Mouse (Mus musculus) lung, embryonic 14.5 days (tissue): ENCODE results near the gene Icam1. TPM values are rescaled to one million over a fixed set of nuclear protein-coding genes. Genes with fewer than 3 reads are reported as not detected.
A peak's percentile ranks its signal among the peaks of the same experiment; 100 is the strongest.
"Not testable (repeated sequence)": the region's sequence is repeated elsewhere in the genome, so short reads cannot be mapped to it uniquely, and the experiment has no call there.

ENCODE experiments used
- ATAC-seq: fragments of 200-750 bp; cut with Nextera tagmentation; 2 replicates; pipeline ENCODE4 v1.8.0; 2017; ENCODE audit warnings: mild to moderate bottlenecking, moderate TSS enrichment, moderate library complexity; ENCODE audit not compliant: insufficient read depth
- DNase-seq: peaks from one replicate; pipeline ENCODE4 v3.0.0-alpha.2; 2015
- H3K27ac ChIP-seq: fragments of 300-500 bp; sonication (generic); 2 replicates; pipeline ENCODE4 v1.5.1; 2014; ENCODE audit warnings: low read depth, mild to moderate bottlenecking, moderate library complexity
- H3K27me3 ChIP-seq: fragments of 300-500 bp; sonication (generic); 2 replicates; pipeline ENCODE4 v1.6.1; 2014; ENCODE audit warnings: low read length, control low read depth; ENCODE audit not compliant: insufficient read depth
- H3K36me3 ChIP-seq: fragments of 300-500 bp; sonication (generic); 2 replicates; pipeline ENCODE4 v1.6.1; 2014; ENCODE audit warnings: control low read depth; ENCODE audit not compliant: insufficient read depth
- H3K4me1 ChIP-seq: fragments of 300-500 bp; sonication (generic); 2 replicates; pipeline ENCODE4 v1.6.1; 2014; ENCODE audit warnings: antibody characterized with exemption, control low read depth; ENCODE audit not compliant: insufficient read depth
- H3K4me2 ChIP-seq: fragments of 300-500 bp; sonication (generic); 2 replicates; pipeline ENCODE4 v1.6.1; 2014; ENCODE audit warnings: mild to moderate bottlenecking
- H3K4me3 ChIP-seq: fragments of 300-500 bp; sonication (generic); 2 replicates; pipeline ENCODE4 v1.5.1; 2014; ENCODE audit warnings: low read depth, low read length
- H3K9ac ChIP-seq: fragments of 300-500 bp; sonication (generic); 2 replicates; pipeline ENCODE4 v1.6.1; 2014
- H3K9me3 ChIP-seq: fragments of 300-500 bp; sonication (generic); 2 replicates; pipeline ENCODE4 v1.6.1; 2016; ENCODE audit warnings: low read depth, low read length, control low read depth
- CTCF ChIP-seq: IDR thresholded peaks from 2 replicates; pipeline ENCODE4 v1.5.1; 2016; ENCODE audit warnings: antibody characterized with exemption, low read depth
- WGBS: fragments of 180-500 bp; shearing (Covaris S2); extraction: QIAGEN DNeasy Blood & Tissue Kit; methylation state at CpG from one replicate; pipeline ENCODE4 v1.1.7; 2014; 5-methylcytosine and 5-hydroxymethylcytosine counted together
- polyA plus RNA-seq: library from polyadenylated mRNA; unstranded; fragments of >200 nt; fragmentation: Nextera tagmentation; extraction: Ambion mirVana; gene quantifications from 2 replicates; pipeline ENCODE4 v1.2.1, GENCODE M21; 2014

Icam1 gene
- polyA plus RNA-seq, 1 experiment from 2014 or later = 33.6 TPM

DNA sequence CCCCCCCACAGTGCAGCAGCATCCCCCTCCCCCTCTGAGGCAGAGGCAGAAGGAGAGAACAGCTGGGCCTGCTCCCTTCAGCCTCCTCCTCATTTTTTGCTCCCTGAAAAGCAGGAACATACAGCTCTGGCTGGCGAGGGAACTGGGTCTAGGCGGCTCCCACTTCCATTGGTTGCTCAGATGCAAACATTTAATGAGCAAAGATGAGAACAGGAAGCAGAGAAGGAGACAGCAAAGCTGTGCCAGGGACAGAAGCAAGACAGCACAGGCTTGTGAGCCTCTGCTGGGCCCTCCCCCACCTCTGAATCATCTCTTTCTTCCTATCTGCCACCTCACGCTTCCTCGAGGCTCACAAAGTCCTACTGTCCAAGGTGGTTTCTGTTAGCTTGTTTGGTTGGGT lies 25.5 kb downstream of the Icam1 start:
- Histone ChIP-seq H3K27ac (no peak overlapping the region), H3K4me2 (no peak overlapping the region), H3K9me3 (no peaks in the 10 kb centered on the region), H3K27me3 (peaks cover 29% of the 10 kb centered on the region), H3K36me3 (no peaks in the 10 kb centered on the region), H3K4me3 (no peak overlapping the region), H3K4me1 (peaks cover 6% of the 10 kb centered on the region), H3K9ac (no peak overlapping the region)
- ATAC-seq (0 out of 2 replicates have a peak, but pooled peaks have one; percentile 4), DNase-seq (no peak)
- 34% methylated on average over 4 of the region's 4 CpGs for WGBS
- no peak for TF ChIP-seq CTCF

DNA sequence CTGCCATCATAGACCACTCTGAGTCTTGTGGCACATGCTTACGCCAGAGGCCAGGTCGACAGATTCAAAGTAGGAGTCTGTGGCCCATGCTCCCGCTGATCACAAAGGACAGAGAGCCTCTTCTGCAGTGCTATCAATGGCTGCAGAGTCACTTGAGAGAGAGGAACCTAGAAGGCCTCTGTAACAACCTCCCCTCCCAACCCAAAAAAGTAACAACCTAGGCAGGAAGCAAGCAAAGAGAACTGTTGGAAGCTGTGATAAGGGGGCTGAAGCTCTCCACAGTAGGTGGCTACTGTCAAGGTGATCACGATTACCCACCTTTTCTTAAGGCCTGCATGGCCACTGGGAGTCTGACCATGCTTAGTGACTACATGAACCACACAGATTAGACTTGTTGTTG lies 27.8 kb downstream of the Icam1 start:
- Histone ChIP-seq H3K4me3 (no peak overlapping the region), H3K9ac (no peak overlapping the region), H3K27ac (no peak overlapping the region), H3K4me2 (no peak overlapping the region), H3K9me3 (no peaks in the 10 kb centered on the region), H3K27me3 (peaks cover 6% of the 10 kb centered on the region), H3K36me3 (no peaks in the 10 kb centered on the region), H3K4me1 (no peaks in the 10 kb centered on the region)
- ATAC-seq (no peak), DNase-seq (no peak)
- TF ChIP-seq CTCF = no peak
- 74% methylated on average over 4 of the region's 4 CpGs for WGBS

DNA sequence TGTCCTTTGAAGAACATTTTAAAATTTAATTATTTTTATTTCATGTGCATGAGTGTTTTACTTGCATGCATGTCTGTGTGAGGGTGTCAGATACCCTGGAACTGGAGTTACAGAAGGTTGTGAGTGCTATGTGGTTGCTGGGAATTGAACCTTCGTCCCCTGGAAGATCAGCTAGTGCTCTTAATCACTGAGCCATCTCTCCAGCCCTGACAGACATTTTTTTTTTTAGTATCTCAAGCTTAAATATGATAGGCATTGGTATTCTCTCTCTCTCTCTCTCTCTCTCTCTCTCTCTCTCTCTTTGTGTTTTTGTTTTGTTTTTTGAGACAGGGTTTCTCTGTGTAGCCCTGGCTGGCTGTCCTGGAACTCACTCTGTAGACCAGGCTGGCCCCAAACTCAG lies 29.0 kb downstream of the Icam1 start:
- not testable (repeated sequence) for H3K36me3 ChIP-seq, H3K4me3 ChIP-seq, H3K4me1 ChIP-seq, H3K9ac ChIP-seq, H3K4me2 ChIP-seq, H3K27ac ChIP-seq, DNase-seq, ATAC-seq, H3K27me3 ChIP-seq, H3K9me3 ChIP-seq
- WGBS = 41% methylated on average over 1 of the region's 1 CpGs

DNA sequence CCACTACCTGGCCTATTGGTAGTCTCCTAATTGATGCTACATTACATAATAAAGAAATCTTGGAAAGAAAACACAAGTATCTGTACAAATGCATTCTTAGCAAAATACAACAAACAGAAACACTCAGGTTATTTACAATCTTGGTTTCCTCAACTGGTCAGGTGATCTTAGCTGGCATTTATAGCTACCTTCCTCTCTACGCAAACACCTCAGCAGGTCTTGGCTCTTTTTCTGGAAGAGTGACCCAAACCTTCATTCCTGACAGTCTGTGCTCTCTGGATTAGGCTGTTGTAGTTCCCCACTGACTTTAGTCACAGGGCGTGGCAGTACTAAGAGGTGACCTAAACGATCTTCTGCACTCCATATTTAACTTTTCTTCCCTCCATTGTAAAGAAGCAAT lies 29.4 kb downstream of the Icam1 start:
- TF ChIP-seq CTCF = no peak
- H3K36me3 ChIP-seq = no peaks in the 10 kb centered on the region
- H3K27me3 ChIP-seq = no peaks in the 10 kb centered on the region
- H3K4me1 ChIP-seq = no peaks in the 10 kb centered on the region
- H3K9me3 ChIP-seq = no peaks in the 10 kb centered on the region
- no peak overlapping the region for H3K27ac ChIP-seq
- ATAC-seq (no peak), DNase-seq (no peak)
- no peak overlapping the region for H3K4me2 ChIP-seq
- no peak overlapping the region for H3K4me3 ChIP-seq
- no peak overlapping the region for H3K9ac ChIP-seq
- WGBS = 69% methylated on average over 3 of the region's 3 CpGs

DNA sequence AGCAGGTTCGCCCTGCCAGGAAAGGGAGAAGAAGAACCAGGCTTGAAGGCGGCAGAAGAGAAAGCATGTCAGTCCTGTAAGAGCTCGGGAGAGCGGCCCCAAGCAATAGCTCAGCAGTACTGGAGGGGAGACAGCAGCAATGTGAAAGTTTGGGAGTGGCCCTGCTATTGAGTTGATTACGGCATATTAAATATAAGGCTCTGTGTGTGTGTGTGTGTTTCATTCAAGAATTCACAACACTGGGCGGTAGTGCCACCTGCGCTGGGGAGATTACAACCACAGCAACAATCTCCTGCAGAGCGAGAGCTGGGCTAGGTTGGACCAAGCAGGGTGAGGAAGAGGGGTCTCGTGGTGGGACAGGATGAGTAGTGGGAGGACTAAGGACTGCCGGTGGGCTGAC lies 35.8 kb downstream of the Icam1 start:
- Histone ChIP-seq H3K36me3 (no peaks in the 10 kb centered on the region), H3K4me3 (no peak overlapping the region), H3K27ac (no peak overlapping the region), H3K4me1 (no peaks in the 10 kb centered on the region), H3K9ac (no peak overlapping the region), H3K9me3 (no peaks in the 10 kb centered on the region), H3K4me2 (no peak overlapping the region), H3K27me3 (no peaks in the 10 kb centered on the region)
- ATAC-seq (no peak), DNase-seq (no peak)
- WGBS = 52% methylated on average over 10 of the region's 10 CpGs
- no peak for TF ChIP-seq CTCF

DNA sequence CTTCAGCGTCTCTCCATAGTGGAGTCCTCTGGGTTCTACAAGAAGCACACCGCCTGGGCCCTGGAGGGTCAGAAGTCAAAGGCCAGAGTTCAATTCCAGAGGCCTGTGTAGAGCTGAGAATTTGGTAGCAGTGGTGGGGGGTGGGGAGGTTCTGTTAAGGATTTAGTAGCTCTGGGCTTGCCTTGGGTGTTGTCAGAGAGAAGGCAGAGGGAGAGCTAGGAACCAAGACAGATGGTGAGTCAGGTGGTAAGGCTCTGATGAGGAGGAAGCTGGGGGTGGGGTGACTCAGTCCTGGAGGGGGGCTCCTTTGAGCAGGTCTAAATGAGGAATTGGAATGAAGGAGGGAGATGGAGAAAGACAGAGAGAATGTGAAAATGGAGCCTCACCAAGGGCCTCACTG lies 47.1 kb downstream of the Icam1 start:
- no peak for ATAC-seq
- peaks cover 45% of the 10 kb centered on the region for H3K36me3 ChIP-seq
- H3K9ac ChIP-seq = no peak overlapping the region
- no peak overlapping the region for H3K4me3 ChIP-seq
- H3K27me3 ChIP-seq = no peaks in the 10 kb centered on the region
- WGBS = 75% methylated on average over 2 of the region's 2 CpGs
- no peaks in the 10 kb centered on the region for H3K4me1 ChIP-seq
- H3K9me3 ChIP-seq = no peaks in the 10 kb centered on the region
- TF ChIP-seq CTCF = no peak
- no peak overlapping the region for H3K4me2 ChIP-seq
- no peak overlapping the region for H3K27ac ChIP-seq
- no peak for DNase-seq

DNA sequence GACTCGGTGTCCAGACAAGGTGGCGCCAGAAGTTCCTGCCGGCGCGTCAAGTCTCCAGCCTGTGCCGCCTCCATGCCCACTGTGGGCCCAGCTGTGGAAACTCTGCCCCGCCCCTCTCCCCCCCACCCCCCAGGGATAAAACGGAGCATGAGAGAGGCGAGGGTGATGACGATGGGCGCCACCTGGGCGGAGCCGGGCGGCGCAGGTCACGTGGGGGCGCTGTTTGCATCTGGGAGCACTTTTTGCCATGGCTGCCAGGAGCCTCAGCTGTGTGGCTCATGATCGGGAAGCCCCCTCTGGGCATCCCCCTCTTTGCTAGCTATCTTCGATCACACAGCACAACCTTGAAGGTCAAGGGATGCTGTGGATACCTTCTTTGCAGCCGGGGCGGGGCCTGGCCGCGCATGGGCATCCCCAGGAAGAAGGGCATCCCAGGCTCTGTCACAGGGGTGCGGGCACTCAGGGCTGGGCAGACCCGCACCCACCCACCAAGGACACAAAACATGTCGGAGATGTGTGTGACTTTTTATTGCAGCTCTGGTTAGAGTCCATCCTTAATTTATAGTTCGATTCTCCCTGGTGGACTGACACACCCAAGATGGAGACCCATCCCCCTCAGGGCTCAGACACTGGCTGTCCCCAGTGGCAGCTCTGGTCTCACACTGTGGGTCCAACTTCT lies 51.4 kb downstream of the Icam1 start, which contains the start of gene Zglp1:
TSS of gene Zglp1 (minus strand) at position 88 of the 679 bp plus-strand sequence.
- no peaks in the 10 kb centered on the region for H3K9me3 ChIP-seq
- no peaks in the 10 kb centered on the region for H3K27me3 ChIP-seq
- no peak within 1 kb of the TSS for H3K9ac ChIP-seq
- no peak for ATAC-seq
- no peak for TF ChIP-seq CTCF
- H3K4me1 ChIP-seq = no peaks in the 10 kb centered on the region
- H3K27ac ChIP-seq = no peak within 1 kb of the TSS
- H3K4me3 ChIP-seq = no peak within 1 kb of the TSS
- 80% methylated on average over 27 of the region's 27 CpGs for WGBS
- no peak for DNase-seq
- H3K36me3 ChIP-seq = peaks cover 59% of the 10 kb centered on the region
- no peak within 1 kb of the TSS for H3K4me2 ChIP-seq

DNA sequence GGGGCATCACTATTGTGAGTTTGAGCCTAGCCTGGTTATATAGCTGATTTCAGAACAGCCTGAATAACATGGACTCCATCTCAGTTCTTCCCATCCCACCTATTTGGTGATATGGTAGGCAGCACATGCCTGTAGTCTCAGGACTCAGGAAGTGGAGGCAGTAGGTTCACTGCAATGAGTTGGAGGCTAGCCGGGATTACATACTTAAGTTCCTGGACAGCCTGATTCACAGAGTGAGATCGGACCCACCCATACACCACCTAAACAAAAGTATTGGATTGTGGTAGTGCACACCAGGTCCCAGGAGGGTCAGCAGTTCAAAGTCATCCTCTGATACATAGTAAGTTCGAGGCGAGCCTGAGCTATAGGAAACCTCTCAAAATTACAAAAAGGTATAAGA lies 56.9 kb downstream of the Icam1 start:
- TF ChIP-seq CTCF = no peak
- H3K4me1 ChIP-seq = no peaks in the 10 kb centered on the region
- DNase-seq (peak; percentile 27), ATAC-seq (peak; percentile 11; the same call in 1 of the 2 replicates)
- peaks cover 54% of the 10 kb centered on the region for H3K36me3 ChIP-seq
- H3K27ac ChIP-seq = no peak overlapping the region
- H3K4me3 ChIP-seq = peak overlapping the region; percentile 91
- no peaks in the 10 kb centered on the region for H3K9me3 ChIP-seq
- H3K4me2 ChIP-seq = peak overlapping the region; percentile 73
- no peaks in the 10 kb centered on the region for H3K27me3 ChIP-seq
- H3K9ac ChIP-seq = peak overlapping the region; percentile 85
- WGBS = 13% methylated on average over 4 of the region's 4 CpGs
